Mouse (Mus musculus): Measurements from ENCODE around the gene Gabbr2.

Gene Gabbr2

DNA sequence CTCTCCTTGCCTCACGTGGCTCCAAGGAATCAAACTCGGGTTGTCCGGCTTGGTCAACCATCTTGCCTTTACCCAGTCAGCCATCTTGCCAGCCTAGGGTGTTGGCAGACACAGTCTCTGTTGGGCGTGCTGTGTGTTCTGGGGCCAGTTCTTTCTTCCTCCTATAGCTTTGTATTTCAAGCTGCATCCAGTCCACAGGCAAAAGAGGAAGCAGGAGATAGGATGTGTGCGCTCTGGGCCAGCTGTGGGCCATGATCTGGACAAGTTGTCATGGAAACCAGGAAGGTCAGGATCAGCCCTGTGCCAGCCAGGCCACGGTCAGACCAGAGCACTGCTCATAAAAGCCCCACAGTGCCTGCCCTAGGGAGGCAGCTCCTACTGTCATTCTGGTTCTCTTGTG lies 74.9 kb downstream of the Gabbr2 start:
- DNase-seq (ENCODE audit: low read depth, low spot score): no peak

DNA sequence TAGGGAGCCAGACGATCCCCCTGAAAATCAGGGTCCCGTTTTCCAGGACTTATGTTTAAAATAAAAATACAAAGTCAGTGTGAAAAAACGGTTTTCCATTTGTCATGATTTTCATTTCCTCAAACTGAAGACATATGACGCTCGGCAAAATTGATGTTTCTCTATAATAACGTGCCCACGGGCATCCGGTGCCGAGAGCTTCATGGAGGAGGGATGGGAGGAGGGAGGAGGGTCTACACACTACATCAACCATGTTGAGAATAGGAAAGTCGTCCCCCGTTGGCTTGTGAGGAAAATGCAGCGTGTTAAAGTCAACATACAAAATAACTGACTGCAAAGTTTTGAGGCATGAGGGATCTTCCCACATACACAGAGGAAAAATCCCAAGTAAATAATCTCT lies 75.7 kb downstream of the Gabbr2 start:
- DNase-seq (ENCODE audit: low read depth, low spot score): no peak

DNA sequence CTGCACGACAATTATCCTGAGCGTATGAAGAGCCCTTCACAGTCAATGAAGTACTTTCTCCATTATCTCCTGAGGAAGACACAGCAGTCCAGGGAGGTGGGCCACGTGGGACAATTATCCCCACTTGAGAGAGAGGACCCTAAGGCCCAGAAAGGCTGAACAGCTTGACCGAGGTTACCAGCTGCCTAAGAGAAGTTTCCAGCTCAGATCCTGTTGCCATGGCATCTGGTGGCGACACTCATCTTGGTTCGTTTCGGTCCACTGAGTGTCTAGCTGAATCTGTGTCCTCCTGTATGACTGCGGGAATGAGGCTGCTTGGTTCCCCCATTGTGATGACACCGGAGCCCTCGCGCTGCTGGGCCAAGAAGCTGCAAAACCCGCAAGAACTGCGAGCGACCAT lies 76.2 kb downstream of the Gabbr2 start:
- DNase-seq (ENCODE audit: low read depth, low spot score): no peak

DNA sequence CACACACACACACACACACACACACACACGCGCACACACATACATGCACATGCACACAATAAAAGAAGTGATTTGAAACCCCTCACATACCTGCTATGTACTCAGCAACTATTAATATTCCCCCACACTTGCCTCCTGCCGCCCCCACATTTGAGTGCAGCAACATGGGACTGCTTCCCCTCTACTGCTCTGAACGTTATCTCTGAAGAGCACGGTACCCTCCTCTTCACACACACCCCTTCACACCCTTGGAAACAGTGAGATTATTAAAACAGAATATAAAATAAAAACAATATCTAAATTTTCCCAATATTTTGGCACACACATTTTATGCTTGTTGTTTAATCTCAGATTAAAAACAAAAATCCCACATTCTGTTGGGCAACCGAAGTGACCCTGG lies 77.1 kb downstream of the Gabbr2 start:
- DNase-seq (ENCODE audit: low read depth, low spot score): no peak

DNA sequence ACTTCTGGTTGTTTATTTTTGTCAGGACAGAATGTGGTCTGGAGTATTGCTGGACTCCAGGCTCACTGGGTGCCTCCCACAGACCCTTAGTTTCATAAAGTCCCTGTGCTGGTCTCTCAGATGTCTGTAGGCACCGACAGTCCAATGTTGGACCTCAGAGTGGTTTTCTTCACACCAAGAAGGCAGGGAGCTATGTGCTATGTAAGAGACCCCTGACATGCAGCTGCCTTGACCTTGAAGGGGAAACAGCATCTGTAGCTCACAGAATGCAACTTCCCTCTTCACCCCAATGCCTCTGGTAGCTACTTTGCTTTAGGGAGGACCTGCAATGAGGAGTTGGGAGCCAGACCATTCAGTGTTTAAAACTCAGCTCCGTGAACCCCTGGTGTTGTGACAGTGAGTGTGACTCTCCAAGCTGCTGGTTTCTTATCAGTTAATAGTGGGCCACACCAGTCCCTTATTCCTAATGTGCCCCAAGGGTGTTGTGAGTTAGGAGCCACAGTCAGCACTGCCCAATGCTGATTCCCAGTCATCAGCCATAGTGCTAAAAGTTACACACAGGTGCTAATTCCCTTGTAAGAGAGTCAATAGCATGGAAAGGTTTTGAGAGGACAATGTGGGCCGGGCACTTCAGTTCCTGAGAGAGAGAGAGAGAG lies 85.5 kb downstream of the Gabbr2 start:
- no peak for DNase-seq (ENCODE audit: low read depth, low spot score)

DNA sequence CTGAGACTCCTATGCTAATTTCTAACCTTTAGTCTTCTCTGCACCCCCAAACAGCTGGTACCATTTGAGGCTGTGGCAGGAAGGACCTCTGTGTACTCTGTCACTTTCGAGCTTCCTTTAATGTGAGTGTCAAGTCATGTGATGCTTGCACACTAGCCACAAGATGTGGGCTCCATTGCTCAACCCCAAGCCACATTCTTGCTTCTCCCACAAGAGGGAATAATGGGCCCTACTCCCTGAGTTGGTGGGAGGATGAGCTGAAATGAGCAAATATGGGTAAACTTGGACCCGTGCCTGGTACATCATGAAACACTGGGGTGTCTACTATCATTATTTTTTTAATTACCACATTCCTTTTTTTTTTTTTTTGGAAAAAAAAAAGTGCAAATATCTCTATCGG lies 86.5 kb downstream of the Gabbr2 start:
- DNase-seq (ENCODE audit: low read depth, low spot score): no peak

DNA sequence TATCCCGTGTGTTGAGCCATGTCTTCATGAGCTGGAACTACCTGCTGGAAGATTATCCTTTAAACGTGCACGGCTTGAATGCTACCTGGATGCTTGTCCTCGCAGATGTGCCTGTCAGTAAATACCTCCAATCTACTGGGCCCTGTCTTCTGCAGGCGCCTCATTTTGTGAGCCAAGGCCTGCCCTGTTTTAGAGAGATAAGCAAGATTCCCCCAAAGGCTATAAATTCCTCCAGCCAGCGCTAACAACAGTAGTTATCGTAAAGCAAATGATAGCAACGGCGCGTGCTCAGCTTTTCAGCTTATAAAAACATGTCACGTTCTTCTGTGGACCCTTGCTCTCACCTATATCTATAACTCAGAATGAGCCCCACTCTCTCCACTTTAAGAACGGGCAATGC lies 87.5 kb downstream of the Gabbr2 start:
- no peak for DNase-seq (ENCODE audit: low read depth, low spot score)

DNA sequence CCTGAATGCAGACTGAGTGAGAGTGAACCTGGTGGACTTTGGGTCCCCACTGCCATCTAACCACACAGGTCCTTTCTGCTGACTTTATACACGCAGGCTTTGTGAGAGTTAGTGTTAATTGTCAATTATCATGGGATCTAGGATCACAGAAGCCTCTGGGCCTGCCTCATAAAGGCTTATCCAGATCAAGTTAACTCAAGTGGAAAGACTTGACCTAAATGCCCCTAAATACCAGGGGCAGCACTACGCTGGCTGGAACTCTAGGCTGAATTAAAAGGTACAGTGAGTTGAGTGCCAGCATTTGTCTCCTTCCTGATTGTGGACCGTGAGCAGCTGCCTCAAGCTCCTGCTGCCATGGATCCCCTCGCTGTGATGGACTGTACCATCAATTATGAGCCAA lies 93.1 kb downstream of the Gabbr2 start:
- no peak for DNase-seq (ENCODE audit: low read depth, low spot score)

DNA sequence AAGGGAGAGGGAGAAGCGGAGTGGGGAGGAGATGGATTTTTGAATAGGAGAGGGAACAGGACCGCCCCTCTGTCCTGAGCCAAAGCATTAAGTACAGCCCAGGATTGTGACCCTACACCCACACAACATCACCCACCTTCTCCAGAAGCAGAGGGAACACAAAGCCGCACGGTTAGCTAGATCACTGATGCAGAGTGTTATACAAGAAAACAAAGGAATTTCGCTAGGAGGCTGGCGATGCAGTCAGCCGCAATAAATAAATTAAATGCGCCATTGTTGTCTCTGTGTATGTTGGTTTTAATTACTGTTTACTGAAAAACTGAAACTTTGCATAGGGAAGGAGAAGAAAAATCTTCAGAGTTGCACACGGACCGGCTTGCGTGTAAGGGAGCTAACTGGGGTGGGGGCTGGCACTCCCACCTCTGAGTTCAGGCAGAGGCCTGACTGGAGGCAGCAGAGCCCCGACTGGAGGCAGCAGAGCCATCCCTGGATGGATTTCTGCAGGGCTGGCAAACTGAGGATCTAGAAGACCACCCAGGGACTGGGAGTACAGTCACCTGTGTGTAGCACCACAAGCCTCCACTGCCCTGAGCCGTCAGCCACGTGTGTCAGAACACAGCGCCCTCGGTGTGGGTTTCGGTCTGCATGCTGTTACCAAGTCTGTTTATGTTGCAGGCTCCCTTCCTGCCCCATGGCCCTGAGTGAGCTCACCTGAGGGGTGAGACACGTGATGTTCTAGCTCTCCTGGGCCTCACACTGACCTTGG lies 93.9 kb downstream of the Gabbr2 start:
- no peak for DNase-seq (ENCODE audit: low read depth, low spot score)

DNA sequence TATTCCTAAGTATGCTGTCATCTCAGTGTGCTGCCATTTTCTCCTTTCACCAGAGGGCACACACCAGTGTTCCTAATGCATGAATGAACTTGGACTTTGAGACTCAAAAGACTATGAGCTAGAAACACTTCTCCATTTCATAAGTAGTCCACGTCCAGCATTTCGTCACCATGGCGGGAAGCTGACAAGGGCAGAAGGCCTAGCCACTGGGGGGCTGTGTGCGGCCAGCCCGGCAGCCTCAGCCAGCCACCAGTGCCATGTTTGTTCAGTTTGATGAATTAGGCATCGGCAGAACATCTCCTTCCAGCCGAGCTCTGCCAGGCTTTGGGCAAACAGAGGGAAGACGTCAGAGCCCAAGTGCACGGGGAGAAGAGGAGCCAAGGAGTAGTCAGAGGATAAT lies 97.5 kb downstream of the Gabbr2 start:
- DNase-seq (ENCODE audit: low read depth, low spot score): no peak

DNA sequence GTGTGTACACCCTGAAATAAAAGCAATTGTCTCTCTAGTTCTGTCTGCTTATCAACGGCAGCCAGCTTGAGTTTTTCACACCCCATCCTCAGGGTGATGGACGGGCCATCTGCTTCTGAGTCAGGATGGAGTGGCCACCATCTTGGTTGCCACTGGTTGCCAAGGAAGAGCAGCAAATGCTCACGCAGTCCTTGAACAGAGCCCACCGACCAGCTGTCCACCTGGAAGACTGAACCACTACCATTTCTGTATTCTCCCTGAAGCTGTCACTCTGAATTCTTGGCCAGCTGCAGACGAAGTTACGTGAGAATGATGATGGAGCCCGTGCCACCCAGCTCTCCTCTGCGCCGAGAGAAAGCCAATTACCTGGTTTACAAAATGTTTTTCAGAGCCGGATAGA lies 102.5 kb downstream of the Gabbr2 start:
- DNase-seq (ENCODE audit: low read depth, low spot score): no peak

DNA sequence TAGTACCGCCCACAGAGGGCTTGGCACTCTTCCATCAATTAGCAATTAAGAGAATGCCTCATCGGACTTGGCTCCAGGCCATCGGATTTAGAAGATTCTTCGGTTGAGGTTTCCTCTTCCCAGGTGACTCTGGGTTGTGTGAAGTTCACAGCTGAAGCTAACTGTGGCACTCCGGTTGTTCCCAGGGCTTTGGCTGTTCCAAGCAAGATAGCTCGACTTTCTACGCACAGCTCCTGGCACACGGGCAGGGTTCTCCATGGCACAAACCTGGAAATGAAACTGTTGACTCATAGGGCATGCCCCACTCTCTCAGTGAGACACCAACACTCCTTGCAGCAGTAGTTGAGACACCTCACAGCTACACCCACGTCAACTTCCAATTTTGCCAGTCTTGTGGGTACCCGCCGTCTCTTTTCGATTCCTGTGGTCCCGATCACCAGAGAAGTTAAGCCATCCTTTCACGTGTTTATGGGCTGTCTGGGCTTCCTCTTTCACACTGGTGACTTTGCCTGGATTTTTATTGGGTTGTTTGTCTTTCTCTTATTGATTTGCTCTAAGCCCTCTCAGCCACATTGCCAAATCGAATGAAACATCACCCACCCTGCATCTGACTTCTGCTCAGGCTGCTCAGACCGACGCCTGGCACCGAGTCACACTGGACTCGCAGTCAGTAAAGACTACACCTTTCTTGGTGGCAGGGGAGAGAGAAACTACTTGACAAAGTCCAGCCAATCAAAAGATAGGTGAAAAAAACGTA lies 105.9 kb downstream of the Gabbr2 start:
- no peak for DNase-seq (ENCODE audit: low read depth, low spot score)

DNA sequence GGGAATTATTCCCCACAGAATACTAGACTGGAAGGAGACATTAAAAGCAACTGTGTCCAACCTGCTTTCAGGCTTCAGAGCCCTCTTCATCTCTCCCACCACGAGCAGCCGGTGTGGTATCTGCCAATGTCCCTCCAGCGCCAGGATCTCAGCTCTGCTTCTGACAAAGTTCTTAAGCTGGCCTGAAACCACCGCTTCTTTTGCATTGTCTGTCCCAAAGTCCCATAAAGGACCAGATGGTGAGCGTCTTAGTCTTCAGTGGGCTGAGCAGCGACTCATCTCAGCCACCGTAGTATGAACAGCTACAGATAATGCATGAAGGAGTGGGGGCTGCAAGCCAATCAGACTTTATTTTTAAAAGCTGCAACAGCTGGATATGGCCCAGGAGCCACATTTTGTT lies 107.5 kb downstream of the Gabbr2 start:
- no peak for DNase-seq (ENCODE audit: low read depth, low spot score)

DNA sequence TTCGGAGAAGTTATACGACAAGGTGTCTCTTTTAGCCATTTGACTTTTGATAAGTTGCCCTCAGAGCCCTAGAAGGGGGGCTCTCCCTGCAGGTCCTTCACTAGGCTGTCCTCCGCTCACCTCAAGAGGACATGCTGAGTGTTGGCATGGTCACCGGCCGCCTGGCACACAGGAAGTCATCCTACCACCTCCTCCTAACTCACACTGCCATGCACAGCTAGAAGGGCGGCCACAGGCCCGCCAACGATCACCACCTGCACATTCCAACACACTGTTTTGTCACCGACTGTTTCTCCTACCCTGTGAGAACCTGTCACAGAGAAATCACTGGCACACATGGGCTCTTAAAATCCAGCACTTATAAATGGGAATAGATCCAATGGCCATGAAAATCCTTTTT lies 108.1 kb downstream of the Gabbr2 start:
- no peak for DNase-seq (ENCODE audit: low read depth, low spot score)

DNA sequence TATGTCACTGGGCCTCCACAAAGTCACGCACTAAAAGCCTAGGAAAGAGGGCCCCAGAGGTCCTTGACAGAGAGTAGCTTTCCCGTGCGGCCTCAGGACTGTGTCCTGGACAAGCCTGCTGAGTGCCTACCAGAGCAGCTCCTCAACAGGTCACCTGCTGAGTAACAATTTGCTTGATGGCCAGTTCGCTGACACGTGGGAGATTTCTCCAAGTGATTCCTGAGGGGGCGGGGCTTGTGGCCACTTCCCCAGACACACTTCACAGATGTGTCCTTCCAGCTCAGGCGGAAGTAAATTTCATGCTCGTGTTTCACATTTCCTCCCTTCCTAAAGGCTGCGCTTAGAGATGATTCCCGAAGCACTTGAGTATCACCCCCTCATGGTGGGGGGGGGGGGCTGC lies 108.6 kb downstream of the Gabbr2 start:
- no peak for DNase-seq (ENCODE audit: low read depth, low spot score)

DNA sequence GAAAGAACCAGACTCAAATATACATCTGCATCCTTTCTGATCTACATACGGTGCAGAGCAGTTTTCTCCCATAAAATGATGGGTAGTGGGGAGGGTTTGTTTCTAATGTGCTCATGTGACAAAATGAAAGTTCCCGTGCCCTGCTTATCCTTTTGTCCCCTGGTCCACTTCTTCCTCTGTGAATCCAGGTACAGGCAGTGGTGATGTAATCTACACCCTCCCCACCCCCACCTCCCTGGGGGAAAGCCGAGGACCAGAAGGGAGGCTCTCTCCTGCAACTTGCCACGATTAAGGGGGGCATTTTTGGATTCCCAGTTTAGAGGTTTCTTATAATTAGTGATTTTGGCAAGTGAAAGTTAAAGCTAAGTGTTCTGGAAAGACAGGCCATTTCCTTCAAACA lies 110.4 kb downstream of the Gabbr2 start:
- DNase-seq (ENCODE audit: low read depth, low spot score): no peak

DNA sequence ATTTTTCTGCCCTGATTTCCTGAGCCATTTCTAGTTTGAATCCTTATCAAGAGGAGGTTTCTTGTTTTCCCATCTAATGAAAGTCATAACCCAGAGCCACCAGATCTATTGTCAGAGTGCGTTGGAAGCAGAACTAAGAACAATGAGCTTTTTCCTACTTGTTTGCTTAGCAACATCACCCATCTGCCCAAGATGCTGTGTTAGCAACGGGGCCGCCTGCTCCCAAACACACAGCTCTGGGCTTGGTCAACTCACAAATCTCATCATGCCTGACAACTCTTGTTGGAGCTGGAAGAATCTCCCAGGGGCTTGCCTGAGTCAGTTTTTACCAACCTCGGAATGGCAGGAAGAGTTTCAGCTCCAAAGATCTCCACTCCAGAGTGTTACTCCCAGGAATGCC lies 111.7 kb downstream of the Gabbr2 start:
- DNase-seq (ENCODE audit: low read depth, low spot score): no peak

DNA sequence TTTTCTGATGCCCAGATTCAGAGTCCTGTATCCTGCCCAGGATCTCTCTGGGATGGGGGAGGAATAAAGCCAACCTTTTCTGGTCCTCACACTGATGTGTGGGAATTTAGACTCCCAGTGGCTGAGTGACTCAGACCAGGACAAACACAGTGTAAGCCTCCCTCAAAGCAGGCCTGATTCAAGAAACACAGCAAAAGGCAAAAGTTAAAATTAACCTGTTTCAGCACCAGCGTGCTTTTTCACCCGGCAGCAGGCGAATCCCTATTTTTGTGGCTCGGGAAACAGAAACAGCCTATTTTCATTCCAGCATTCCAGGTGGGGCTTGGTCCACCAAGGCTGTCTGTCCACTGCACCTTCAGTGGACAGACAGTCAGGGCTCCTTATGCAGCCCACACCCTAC lies 118.9 kb downstream of the Gabbr2 start:
- no peak for DNase-seq (ENCODE audit: low read depth, low spot score)

DNA sequence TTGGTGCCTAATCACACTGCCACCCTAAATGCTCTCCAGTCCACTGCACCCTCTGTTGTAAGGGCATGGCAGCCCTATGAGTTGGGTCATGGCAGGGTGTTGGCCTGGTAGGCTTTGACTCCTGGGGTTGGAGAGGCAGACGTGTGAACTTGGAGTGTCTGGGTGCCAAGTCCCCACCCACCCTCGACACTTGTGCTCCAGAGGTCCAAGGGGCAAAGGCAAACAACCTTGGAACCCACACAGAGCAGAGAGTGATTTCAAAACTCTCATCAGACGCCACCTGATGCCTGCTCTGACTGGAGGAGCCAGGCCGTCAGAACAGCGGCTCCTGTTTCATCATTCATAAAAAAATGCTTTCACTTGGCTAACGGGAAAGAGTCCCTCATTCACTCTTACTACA lies 121.5 kb downstream of the Gabbr2 start:
- DNase-seq (ENCODE audit: low read depth, low spot score): no peak

DNA sequence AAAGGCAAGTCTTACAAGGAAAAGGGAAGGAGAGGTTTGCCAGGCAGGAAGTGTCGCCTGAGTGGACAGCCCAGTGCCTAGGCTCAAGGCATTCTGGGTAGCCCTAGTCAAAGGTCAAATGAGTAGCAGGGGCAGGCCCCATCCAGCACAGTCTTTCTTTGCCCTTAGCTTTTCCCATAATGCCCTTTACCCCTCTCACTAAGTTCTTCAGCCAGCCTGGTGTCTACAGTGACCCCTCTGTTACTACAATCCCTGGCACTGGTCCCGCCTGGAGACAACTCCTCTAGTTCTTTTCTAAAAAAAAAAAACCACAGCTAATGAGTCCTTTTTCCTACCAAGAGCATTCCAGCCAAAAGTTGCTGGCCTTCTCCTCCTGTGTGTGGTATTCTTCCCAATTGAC lies 122.3 kb downstream of the Gabbr2 start:
- no peak for DNase-seq (ENCODE audit: low read depth, low spot score)

DNA sequence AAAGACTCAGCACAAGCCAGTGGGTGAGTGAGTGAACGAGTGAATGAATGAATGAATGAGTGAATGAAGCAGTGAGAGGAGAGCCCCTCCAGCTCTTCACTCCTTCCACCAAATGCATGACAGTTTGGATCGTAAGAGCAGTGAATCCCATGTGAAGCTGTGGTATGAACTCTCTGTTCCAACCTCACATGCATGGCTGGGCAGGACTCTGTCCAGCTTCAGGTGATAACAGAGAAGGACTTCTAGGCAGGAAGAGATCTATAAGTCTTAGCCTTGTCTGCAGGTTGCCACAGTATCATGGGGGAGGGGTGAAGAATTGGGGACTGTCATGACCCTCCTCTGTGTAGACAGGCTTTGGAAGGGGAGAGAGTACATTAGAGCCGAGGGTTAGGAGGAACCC lies 122.8 kb downstream of the Gabbr2 start:
- DNase-seq (ENCODE audit: low read depth, low spot score): no peak

DNA sequence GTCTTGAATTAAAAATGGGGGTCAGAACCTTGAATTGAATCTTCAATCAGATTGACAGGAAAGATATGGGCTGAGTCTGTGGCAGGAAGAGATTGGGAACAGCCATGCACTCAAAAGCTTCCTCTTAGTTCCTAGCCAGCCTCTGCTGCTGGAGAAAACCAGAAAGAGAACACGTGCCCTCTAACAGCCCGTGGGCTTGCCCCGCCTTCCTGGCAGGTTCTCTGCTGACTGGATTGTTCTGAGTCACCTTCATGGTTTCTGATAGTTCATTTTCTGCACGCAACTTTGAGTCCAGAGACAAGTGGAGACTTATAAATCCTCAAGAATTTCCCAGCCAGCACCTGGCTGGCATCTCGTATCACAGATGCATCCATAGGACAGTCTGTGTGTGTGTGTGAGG lies 123.5 kb downstream of the Gabbr2 start:
- DNase-seq (ENCODE audit: low read depth, low spot score): no peak

DNA sequence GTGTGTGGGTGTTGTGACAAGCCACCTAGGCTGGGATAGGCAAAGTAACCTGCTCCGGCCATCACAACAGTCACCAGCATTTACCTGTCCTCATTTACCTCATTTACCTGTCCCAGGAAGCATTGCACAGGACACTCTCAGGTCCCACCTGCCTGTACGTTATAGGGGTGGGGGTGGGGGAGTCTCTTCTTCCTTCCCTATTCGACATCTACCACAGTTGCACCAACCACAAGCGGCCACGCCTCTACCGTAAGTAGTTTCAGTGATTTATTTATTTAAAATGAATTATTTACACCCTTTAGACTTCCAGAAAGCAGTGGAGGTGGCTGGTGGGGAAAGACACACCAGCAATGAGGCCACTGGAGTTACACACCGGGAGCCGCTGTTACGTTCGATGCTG lies 123.9 kb downstream of the Gabbr2 start:
- no peak for DNase-seq (ENCODE audit: low read depth, low spot score)
